Mouse (Mus musculus): ENCODE data around the gene Ostm1.

DNA sequence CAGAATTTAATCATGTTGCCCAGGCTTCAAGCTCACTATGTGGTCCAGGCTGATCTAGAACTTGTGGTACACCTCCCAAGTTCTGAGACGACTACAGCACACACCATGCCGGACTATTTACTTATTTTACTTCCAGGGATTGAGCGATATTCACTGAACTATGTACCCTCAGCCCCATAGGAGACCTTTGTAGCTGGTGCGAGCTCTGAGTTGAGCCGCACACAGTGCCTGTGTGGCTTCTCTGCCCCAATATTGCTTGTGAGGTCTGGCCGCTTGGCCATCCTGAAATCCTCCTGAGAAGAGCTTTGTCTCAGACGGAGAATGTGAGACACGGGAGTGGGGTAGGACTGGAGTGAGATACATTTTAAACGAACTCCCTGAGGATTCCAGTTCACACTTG is 31.1 kb downstream of the Ostm1 start:
- TF ChIP-seq FLI1 (IDR thresholded peaks at IDR 0.05; ENCODE audit: low read length) (no peak), GATA1 (IDR thresholded peaks at IDR 0.05; ENCODE audit: borderline replicate concordance, low read length) (no peak)
